Mouse (Mus musculus): ENCODE results near the gene Cabp4.

Cabp4 gene

DNA sequence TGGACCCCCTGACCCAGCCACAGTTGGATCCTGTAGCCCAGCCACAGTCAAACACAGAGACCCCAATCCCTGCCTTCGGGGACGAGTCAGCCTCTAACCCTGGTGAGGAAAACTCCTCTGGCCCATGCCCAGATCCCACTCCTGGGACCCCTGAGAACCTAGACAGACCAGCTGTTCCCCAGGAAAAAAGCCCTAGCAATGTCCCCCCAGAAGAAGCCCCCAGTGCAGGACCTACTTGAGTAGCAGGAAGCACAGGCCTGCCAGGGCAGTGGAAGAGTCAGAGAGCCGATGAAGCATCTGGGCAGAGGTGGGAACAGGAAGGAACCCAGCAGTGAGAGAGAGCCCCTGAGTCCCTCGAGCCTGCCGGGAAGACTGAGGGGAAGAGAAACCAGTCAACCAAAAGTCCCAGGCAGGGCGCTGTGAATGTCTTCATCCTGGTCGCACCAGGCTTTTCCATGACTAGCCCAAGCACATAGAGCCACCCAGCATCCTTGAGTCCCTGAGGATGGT lies at the start of gene Cabp4:
Gene Cabp4 (minus strand): TSS at position 275 of the 510 bp plus-strand sequence.
- no peak for DNase-seq

DNA sequence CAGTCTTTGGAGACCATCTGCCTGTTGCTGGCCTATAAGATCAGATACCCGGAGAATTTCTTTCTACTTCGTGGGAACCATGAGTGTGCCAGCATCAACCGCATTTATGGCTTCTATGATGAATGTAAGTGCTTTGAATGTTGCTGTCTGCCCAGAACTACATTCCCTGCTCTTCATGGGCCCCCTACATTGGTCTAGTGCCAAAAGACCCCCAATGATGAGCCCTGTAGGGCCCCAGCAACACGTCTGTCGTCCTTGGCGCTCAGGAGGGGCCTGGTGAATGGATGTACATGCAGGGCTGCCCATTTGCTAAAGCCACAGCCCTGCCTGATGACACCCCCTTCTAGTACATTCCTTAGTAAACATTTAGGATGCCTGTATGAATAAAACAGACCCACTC lies 49.3 kb upstream of the Cabp4 start:
- DNase-seq = no peak

DNA sequence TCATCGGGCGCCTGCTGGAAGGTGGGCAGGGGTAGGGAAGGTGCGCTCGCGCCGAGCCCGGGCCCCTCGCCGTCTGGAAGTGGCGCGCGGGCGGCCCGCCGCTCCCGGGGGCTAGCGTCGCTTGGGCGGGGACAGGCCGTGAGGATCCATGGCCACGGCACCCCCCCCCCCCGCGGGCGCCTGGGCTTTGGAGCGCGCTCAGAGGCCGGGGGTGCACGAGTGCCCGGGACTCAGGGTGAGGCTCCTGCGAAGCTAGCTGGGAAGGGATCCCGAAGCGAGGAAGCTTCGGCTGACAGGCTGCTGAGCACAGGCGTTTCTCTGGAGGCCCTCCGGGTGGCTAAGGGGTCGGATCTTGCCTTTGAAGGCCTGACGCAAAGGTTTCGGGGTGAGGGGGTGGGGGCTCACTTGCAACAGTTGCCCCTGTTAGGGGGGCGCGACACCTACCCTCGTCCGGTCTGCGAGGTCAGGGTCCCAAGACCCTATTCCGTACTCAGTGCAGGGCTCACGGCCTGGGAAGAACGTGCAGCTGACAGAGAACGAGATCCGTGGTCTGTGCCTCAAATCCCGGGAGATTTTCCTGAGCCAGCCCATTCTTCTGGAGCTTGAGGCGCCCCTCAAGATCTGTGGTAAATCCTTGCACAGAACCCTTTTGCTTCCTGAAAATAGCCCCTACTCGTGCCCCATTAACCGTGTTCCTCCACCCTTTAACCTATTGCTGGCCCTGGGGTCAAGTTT lies 48.6 kb upstream of the Cabp4 start:
- DNase-seq = no peak

DNA sequence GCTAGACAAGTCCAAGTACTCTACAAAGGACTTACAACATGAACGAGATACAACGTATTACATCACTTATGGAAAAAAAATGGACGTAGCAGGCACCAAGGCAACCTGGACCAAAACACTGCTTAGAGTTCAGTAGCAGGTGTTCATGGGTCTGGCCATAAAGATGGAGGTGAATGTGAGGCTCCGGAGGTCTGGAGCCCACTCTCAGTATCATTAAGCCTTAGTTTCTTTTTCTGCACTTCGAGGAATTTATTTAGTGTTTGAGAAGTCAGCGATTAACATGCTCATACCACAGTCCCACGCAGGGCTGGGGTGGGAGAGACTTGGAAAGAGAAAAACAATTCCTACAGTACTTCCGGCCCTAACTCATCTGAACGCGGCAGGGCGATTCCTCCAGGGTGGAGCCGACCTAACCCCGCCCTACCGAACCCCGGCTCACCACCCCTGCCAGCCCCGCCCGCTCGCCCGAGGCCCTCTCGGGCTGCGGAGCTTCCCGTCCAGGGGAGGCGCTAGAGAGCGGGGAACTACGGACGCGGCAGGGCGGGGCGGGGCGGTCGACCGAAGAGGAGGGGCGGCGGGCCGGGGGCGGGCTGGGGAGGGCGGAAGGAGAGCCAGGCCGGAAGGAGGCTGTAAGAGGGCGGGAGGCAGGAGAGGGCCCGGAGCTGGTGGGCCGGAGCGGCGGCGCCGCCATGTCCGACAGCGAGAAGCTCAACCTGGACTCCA lies 47.9 kb upstream of the Cabp4 start, which contains the start of gene Ppp1ca:
Gene Ppp1ca (plus strand): TSS at position 538 of the 723 bp plus-strand sequence.
- peak; percentile 93 for DNase-seq

DNA sequence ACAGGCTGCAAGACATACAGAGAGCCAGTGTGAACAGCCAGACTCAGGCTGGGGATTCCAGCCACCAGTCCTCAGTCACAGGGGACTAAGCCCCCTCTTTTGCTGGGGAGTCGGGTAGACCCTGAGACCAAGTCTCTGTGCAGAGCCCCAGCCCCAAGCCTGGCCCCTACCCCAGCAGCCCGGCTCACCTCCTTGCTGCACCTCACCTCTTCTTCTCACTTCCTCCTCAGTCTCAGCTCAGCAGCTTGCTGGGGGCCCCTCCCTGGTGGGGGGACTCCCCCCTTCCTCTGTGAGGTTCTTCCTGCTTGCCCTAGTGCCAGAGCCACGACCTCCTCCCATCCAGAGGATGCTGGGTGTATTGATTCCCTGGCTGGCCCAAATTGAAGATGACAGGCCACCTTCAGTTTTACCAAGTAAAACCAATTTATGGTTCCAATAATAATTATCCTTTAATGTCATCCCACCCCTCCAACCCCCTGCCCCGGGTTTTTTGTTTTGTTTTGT lies 47.0 kb upstream of the Cabp4 start, which contains the start of gene Tbc1d10c:
Gene Tbc1d10c (minus strand): TSS at position 454 of the 504 bp plus-strand sequence.
- no peak for DNase-seq

DNA sequence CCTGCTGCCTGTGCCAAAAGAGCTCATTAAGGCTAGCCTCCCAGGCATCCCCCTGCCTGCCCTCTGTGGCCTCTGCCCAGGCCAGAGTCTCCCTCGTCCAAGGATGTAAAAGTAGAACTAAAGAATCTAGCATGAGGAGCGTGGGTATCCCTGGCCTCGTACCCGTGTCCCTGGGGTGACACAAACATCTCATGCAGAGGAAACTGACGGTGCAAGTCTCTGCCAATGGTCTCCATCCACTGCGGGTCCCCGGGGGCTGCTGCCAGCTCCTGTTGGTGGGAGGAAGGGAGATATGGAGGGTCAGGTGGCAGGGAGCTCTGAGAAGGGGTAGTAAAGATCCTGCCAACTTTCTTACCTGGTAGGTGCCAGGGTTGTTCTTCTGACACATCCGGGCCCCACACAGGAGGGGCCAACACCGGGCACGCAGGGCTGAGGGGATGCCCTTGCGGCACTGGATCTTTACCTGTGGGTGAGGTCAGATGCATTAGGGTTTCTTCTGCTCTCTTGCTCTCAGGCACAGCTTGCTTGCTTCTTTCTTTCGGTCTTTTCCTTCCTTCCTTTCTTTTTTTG lies 45.3 kb upstream of the Cabp4 start:
- no peak for DNase-seq

DNA sequence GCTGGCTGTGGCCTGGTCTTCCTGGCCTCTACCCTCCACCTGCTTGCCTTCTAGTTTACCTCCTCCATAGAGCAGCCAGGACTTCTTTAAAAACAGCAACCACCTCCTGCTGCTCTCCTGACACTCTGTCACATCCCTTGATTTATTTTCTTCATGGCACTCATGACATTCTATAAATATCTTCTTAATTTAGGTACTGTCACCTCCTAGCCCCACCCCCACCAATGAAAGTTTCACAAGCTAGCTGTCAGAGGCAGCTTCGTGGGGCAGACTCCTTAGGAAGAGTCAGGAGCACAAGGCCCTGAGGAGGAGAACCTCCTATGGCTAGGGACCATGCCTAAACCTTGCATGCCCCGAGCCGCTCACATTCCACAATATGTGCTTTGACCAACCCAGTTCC lies 43.5 kb upstream of the Cabp4 start:
- no peak for DNase-seq

DNA sequence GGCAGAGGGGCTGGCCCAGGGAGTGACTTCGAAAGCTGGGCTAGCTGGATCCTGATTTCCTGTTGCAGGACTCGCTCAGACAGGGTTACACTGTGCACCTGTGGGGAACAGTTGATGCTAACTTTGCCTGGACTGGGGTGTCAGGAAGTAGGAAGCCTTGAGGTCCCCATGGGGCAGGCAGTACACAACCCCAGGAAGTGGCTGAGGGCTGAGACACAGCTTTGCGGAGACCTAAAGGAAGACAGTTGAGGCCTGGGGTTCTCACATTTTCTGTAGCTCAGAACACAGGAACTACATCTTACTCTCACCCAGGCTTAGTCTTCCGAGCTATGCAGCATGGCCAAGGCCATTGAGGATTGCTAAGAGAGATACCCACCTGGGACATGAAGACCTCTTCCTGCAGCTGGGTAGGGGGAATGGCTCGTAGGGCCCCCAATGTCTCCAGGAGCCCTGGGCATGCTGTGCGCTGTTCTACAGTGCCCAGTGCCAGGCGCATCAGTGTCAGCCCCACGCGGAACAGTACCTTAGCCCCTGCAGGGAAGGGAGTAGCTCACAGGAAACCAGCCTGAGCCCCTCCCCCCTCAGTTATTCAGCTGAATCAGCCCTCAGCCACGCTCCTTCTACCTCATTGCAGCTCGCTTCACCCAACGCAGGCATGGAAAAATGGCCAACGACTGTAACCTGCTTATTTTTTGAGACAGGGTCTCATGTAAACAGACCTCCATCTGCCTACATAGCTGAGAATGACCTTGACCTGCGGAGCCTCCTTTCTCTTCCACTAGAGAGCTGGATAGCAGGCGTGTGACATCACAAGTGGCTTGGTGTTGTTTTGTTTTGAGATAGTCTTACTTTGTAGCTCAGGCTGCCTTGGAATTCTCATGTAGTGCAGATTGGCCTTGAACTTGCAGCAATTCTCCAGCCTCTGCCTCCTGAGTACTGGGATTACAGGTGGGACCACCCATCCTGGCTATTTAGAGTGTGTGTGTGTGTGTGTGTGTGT lies 41.4 kb upstream of the Cabp4 start:
- no peak for DNase-seq

DNA sequence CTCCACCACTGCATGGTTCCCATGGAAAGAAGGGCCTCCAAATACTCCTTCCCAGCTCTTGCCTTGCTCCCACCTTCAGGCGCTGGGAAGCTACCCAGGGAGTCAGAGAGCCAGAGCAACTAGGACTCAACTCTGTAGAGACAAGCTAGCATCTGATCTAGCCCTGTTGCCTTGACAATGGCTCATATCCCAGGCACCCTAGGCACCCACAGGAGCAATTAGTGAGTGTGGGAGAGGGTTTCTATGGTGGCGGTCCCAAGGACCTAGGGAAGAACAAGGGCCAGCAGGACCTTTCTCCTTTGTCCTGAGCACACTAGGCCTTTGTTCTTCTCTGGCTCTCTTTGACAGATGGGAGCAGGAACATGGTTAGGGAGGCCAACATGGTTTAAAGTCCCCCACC lies 39.9 kb upstream of the Cabp4 start:
- no peak for DNase-seq

DNA sequence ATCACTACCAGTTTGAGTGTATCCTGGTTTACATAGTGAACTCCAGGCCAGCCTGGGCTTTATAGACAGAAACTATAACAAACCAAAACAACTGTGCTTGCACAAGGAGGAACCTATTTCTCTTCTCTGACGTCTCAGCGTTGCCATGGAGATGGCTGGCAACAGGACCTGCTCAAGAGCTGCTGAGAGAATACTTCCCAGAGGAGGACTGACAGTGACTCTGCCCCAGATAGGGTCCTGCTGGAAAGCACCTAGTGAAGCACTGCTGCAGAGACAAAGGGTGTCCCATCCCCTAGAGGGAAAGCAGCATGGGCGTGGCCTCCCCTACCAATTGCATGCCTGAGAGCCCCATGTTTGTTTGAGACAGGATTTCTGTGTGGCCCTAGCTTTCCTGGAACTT lies 38.1 kb upstream of the Cabp4 start:
- DNase-seq = no peak

DNA sequence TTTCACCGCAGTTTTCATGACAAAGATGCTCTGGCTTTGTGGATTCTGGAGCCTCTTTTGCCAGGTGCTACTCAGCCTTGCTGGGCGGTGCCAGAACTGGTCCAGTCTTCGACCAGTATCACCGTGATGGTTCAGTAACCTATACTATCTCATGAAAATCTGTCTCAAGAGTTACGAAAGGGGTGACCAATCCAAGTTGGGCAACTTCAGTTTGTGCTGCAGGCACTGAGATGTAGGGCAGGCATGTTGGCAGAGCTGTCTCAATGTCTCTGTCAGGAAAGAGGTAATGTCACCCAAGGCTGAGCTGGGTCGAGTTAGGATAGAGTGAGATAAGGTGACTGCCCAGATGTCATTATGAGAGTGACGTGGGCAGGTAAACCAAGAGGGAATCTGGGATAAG lies 36.6 kb upstream of the Cabp4 start:
- no peak for DNase-seq

DNA sequence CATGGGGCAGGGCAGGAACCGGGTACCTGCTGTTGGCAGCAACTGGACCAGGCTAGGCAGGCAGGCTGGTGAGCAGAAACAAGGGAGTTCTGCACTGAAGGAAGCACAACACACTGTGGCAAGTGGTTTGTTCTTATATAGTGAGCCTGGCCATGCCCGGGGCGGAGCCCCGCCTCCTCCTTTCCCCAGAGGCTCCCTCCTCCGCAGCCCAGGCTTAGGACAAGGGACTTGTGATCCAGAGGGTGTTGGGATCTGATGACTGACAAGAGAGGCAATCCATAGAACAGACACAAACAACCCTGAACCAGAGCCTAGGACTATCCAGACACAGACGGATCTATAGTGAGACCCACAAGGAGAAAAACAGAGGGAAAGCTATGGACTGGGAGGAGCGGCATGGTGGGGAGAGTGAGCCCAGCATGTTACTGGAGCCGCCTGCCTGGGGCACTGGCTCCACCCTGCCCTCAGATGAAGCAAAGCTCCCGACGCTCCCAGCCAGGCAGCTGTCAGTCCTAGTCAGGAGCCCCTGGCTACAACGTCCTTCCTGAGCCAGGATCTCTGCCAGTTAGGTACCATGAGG lies 31.6 kb upstream of the Cabp4 start, which contains the start of gene Carns1:
Gene Carns1 (minus strand): TSS at position 112 of the 580 bp plus-strand sequence.
- DNase-seq = no peak

DNA sequence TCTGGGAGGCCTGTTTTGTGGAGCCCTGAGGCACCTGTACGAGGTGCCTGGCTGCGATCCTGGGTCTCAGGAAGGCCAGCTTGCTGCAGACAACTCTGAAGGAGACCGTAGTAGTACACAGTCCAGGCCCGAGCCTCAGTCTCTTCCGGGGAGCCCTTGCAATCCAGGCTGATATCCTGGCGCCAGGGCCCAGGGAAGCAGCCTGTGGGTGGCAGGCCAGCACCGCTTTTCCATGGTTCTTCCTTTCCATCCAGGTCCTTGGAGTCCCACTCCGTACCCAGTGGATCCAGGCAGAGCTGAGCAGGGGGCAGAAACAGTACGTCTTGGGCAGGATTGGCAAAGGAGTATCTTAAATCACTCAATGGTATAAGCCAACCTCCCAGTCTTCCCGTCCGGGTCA lies 29.1 kb upstream of the Cabp4 start:
- DNase-seq = no peak

DNA sequence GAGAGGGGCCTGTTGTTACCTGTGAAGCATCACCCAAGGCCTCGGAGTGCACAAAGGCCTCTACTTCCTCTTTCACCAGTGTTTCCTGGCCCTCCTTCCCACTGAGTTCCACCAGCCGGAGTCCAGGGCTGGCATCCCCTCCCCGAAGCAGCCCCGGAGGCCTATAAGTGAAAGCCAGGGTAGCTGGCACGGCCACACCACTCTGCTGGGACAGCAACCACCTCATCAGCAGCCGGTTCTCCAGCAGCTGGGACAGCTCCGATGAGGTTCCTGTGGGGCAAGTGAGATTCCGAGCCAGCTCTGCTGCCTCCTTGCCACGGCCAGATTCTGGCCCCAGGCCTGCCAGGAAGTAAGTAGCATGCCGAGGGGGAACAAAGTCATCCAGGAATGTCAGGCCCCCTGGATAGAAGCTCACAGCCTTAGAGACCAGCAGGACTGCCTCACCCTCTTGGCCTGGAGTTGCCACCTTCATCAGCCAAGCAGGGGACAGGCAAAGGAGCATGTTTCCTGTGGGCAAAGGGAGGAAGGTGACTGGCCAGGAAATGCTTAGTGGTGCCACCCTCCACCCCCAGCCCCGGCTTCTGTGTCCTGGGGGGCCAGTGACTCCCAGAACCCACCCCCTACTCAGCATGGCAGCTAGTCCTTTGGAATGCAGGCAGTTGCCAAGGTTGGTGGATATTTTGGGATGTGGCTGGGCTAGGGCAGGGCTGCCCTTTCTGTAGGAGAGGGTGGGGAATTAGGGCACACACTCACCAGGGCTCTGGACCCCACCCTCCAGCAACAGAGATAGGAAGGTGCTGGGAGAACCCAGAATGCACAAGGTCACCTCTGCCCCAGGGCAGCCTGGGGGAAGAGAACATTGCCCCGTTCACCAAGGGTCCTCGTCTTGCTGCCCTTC lies 27.8 kb upstream of the Cabp4 start:
- no peak for DNase-seq

DNA sequence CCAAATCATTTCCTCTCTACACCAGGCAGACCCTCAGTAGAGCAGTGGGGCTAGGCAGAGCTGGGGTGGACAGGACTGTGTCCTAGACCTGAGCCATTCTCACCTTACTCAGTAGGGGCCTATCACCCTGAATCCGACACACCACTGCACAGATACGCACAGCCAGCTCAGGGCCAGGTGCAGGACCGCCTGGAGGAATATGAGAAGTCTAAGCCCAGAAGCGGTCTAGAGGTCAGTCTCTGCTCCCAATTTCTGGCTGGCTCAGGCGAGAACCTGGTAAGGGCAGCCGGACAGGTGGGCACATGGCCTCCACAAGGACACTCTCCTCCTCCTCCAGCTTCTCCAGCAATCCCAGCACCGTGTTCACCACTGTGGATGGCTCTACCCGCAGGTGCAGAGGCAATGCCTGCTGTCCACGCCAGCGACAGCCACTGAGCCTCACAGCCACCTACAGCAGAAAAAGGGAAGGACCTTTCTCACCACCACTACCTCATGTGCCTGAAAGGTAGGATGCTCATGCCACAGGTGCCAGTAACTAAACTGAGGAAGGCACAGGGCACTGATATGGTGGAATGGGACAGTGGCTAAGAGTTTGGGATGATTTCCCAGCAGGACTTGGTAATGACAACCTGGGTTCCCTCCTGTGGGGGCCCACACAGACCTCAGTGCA lies 27.0 kb upstream of the Cabp4 start:
- peak; percentile 24 for DNase-seq

DNA sequence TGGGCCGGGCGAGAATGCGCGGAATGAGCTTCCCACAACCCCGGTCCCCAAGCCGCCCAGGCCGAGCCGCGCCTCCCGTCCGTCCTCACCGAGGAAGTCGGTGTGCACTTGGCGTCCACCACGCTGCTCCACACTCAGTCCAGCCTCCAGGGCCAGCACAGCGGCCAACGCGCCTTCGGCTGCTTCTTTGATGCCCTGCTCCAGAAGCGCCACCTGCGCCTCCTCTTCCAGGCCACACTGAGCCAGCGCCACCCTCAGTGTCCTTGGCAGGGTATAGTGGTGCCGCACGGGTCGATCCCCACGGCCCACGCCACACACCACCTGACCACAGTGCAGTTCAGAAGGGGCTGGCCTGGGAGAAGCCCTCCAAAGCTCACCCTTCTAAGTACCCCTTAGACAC lies 26.0 kb upstream of the Cabp4 start:
- DNase-seq = no peak

DNA sequence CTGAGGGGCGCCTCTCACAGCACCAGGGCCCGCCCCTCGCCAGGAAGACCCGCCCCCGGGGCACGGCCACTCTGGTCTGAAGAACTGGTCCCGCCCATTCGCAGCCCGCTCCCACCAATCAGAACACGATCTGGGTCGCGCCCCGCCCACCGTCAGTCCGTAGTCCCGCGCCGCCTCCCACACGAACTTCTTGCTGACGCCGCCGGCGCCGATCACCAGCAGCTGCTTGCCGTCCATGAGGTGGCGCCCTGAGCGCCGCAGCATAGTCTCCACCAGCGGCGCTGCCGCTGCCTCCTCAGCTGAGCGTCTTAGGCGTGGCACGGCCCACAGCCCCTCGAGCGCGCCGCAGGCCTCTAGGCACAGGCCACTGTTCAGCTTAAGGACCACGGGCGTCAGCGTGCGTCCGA lies 25.5 kb upstream of the Cabp4 start:
- peak; percentile 100 for DNase-seq

DNA sequence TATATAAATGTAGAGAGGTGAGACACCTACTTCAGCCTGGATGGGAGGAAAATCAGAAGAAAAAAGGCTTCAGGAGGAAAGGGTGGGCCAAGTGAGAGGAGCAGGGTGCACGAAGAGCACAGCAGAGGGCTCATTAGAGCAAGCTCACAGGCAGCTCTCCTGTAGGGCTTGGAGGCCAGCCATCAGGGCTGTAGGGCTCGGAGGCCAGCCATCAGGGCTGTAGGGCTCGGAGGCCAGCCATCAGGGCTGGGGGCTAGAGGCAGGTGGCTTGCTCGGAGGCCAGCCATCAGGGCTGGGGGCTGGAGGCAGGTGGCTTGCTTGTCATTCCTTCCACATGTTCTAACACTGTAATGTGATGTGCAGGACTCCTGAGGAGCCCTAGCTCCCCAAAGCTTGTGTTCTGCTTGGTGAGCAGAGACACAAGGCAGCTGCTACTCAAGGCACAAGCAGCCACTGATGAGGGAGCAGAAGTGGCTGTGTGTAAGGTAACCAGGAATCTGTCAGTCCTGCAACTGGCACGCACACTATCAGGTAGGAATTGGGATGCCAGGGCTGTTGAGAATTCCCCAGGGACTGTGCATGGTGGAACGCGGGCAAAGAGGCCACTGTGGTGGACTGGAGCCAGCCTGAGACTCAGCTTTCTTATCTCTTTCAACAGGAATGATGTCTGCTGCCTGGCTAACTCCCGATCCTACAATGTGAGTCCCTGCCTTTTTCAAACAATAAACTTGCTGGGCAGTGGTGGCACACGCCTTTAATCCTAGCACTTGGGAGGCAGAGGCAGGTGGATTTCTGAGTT lies 23.0 kb upstream of the Cabp4 start:
- DNase-seq = no peak

DNA sequence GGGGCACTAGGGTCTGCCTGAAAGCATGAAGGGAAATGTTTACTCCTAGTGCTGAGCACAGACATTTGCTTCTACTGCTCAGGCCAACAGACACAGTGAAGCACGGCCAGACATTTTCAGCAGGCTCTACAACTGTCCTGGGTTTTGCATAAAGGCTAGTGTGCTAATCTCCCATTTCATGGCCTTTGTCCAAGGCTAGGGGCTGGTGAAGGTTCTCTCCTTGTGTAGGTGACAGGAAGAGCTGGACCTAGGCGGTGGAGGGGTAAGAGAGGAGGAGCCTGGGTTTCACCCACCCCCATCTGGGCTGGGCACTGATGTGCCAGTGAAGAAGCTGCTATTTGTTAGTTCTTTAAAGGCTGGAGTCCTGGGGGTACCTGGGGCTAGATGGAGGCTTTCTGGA lies 20.9 kb upstream of the Cabp4 start:
- DNase-seq = no peak
